Mouse (Mus musculus) testis, postnatal 10 days (tissue): Measurements from ENCODE around the gene Prr5.

Source experiments
- DNase-seq: peaks from one replicate; pipeline ENCODE4 v3.0.0; 2021; ENCODE audit warnings: low spot score

Gene Prr5

DNA sequence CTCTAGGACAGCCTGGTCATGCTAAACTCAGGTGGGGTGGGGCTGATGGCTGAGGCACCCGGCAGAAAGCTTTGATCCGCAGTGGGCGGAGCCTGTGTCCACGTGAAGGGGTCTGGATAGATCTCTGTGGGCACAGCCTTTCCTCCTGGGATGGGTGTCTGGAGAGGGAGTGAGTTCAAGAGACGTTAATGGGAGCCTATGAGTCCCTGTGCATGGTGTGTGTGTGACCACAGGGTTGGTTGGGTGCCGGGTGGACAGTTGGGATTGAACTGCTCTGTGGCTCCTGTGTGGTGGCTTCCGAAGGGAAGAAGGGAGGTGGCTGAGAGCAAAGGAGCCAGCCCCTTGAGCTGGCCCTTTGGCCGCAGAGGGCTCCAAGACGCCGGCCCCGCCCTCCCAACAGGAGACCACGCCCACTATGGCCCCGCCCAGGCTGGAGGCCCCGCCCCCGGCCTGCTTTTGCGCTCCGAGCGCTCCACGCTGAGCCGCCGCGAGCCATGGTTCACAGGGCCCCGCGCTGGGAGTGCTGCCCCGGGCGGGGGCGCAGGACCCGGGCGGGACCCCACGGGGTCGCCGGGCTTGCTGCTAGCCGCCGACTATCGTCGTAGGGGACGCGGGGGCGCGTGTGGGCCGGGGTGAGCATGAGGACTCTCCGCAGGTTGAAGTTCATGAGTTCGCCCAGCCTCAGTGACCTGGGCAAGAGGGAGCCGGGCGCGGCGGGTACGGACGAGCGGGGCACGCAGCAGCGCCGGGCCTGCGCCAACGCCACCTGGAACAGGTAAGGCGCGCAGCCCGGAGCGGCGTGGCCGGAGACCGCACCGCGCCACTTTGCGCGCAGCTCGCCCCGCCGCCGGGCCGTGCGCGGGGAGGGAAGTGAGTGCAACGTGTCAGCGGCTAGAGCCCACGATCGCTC is 11.4 kb downstream of the Prr5 start:
- peak; percentile 98 for DNase-seq

DNA sequence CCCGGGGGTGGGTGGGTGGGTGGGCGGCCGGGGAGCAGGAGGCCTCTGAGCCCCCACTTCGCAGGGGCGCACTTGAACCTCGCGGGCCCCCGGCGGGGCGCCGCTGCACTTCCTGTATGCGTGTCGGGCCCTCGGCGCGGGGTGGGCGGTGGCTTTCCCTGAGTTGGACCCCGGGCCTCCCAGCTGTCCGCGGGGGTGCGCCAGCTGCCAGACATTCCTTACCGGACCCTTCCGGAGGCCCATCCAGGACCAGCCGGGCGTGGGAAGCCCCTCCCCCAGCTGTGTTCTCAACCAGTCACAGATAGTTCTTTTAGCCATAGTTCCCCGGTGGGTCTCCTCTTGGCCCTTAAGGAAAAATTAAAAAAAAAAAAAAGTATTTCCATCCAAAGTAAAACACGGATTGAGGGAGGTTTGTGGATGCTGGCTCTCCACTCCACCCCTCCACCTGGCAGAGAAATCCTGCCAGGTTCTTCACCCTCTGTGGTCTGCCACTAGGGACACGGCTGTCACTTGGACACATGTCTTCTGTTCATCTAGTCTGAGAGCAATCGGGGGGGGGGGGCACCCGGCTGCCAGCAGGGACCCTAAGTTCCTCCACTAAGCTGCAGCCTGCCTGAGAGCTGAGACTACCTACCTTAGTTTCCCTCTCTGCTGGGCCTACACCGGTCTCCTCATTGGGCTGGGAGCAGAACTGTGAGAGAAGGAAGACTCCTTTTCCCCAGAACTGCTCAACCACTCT is 12.2 kb downstream of the Prr5 start:
- peak; percentile 84 for DNase-seq

DNA sequence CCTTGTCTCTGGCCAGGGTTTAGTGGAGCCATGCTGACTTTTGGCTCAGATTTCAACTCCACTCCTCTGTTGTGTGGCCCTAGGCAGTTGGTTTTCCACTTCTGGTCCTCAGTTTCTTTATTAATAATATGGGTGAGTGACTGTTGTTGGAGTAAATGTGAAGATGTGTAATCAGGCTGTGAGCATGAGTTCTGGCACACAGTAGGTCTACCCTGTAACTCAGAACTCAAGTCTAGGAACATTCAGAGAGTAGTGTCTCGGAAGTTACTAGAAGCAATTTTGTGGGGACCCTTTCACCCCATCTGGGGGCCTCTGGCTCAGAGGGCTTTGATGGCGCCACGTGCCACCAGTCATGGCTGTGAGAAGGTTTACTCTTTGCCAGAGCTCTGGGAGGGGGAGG is 12.8 kb downstream of the Prr5 start:
- no peak for DNase-seq

DNA sequence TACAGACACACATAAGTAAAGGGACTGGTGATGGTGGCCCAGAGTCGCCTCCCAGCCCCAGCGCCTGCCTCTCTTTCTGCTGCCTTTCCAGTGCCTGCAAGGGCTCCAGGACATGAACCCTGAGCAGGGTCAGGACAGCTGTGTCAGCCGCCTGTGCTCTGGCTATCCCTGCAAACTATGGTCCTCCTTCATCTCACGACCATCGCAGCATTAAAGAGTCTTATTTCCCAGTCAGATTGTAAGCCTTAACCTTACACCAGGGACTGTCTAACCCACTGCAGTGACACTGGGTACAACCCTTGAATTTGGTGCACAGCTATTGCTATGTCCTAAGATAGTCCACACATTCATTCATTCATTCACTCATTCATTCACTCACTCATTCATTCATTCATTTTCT is 13.4 kb downstream of the Prr5 start:
- DNase-seq: no peak

DNA sequence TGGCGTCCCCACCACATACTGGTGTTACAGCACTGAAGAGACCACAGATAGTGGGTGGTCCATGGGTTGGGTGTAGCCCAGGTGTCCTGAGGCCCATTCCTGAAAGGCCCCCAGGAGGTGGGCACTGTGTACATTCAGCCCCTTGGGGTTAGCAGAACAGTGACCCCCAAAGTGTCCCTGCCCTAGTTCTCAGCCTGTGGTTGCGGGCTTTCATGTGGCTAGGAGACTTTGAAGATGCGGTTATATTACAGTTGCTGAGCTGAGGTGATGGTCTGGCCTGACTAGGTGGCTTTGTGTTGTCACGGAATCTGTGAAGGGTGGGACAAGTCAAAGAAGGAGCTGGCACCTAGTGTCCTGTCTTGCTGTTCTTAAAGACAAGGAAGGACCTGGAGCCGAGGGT is 15.1 kb downstream of the Prr5 start:
- DNase-seq: no peak

DNA sequence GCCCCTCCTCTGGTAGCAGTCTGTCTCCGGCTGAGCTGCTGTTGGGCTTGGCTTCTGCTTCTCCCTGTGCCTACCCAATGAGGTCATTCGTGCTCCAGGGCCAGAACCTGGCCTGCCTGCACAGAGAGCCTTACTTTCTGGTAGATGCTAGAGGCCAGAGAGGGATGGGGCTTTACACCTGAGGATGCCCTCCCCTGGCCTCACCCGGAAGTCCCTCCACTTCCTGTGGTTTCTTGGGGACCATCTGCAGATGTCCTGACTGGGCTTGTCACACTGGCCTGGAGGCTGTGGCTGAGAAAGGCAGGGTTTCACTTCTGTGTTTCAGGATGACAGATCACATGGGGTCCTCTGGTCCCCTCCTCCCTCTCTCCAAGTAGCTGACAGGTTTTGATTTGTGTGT is 16.0 kb downstream of the Prr5 start:
- no peak for DNase-seq

DNA sequence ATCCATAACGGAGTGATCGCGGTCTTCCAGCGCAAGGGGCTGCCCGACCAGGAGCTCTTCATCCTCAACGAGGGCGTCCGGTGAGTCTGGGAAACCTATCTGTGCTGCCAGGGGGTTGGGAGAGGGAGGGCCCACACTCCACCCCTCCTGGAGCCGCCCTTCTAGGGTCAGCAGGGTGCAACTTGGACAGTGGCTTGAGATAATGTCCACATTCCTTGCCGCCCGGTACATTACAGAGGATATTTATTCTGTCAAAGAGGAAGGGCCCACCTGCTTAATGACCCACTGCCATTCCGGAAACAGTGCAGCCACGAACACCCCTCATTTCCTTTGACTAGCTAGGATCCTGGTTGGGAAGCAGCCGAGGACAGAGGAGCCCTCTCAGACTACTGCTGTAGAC is 18.5 kb downstream of the Prr5 start:
- no peak for DNase-seq

DNA sequence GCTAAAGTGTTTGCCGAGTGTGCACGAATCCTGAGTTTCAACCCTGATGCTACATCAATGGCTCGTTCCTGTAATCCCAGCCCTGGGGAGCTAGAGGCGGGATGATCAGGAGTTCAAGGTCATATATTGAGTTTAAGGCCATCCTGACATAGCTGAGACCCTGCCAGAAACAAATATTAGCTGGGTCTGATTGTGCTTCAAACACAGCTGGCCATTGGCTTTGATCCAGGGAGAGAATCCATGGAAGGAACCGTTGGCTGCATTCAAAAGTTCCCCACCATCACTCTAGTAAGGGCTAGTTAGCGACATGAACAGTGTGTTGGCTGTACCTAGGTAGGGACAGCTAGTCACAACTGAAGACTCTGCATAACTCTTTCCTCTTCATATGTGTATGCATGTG is 19.9 kb downstream of the Prr5 start:
- DNase-seq: no peak

DNA sequence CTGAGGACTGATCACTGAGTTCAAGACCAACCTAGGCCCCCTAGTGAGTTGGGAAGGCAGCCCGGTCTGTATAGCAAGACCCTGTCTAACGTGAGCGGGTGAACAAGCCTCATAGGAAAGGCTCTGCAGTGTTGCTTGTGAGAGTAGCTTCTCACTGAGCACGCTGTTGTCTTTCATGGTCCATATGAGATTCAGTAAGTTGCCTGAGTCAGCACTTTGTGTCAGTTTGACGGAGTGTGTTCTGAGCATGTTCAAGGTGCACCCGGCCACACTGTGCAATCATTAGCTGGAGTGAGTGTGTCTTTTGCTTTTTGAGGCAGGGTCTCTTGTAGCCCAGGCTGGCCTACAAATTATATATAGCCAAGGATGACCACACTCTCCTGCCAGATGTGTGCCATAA is 22.1 kb downstream of the Prr5 start:
- no peak for DNase-seq

DNA sequence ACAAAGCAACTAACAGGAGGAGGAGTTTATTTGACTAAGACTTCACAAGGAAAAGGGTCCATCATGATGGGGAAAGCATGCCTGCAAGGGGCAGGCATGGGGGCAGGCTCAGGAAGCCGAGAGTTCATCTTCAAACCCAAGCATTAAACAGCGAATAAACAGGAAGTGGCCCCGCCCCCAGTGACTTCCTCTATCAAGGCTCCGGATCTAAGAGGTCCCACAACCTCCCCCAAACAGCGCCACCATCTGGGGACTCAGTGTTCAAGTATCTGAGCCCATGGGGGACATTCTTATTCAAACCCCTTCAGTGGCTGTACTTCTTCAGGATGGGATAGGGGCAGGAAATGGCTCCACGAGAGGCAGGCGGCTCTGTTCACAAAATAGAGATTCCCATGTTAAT is 23.2 kb downstream of the Prr5 start:
- no peak for DNase-seq

DNA sequence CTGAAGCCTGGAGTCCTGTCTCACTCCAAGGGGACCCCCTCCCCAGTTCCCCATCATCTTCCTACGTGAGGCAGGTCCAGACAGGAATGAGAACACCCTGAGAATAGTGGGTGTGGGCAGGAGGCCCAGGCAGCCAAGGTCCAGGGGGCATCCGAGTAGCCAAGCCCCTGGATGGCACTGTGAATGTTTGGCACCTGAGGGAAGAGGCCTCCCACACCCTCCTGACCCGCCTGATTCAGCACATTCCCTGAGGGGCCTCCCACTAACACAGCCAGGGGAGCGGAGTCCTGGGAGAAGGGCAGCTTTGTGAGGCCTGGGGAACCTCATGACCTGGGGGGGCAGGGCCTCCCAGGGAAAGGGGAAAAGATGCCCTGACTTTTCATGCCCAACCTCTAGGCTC is 26.6 kb downstream of the Prr5 start:
- DNase-seq: no peak

DNA sequence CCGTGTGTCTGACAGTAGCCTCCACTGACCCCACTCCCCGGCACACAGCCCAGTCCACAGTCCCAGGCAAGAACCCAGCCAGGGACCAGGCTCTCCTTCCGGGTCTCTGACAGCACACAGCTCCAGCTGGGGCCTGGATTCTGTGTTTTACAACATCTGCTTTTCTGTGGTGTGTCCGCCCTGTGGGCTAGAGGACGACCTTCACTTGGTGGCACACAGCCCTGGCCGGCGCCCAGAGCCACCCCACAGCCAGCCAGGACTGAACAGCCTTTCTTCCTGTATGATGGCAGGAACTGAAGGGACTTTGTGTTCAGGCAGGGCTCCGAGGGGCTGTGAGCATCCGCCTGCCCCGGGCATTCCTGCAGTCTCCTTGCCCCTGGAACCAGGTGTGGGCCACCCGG is 28.2 kb downstream of the Prr5 start:
- DNase-seq: peak; percentile 80

DNA sequence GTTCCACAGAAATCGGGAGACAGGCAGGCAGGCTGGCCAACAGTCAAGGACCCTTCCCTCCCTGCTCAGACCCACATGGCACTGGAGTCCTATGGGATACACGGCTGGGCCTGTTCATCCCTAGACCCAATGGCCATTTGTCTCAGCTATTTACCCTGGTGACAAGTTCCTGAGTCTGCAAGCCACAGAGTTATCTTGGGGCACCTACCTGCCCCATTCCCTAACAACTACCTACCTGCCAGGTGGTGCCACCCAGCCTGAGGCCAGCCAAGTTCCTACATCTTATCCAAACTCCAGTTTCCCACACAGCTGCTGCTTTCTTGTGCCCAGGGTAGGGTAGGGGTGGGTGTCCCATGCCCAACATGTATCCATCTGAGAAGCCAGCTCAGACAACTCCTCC is 28.8 kb downstream of the Prr5 start:
- no peak for DNase-seq

DNA sequence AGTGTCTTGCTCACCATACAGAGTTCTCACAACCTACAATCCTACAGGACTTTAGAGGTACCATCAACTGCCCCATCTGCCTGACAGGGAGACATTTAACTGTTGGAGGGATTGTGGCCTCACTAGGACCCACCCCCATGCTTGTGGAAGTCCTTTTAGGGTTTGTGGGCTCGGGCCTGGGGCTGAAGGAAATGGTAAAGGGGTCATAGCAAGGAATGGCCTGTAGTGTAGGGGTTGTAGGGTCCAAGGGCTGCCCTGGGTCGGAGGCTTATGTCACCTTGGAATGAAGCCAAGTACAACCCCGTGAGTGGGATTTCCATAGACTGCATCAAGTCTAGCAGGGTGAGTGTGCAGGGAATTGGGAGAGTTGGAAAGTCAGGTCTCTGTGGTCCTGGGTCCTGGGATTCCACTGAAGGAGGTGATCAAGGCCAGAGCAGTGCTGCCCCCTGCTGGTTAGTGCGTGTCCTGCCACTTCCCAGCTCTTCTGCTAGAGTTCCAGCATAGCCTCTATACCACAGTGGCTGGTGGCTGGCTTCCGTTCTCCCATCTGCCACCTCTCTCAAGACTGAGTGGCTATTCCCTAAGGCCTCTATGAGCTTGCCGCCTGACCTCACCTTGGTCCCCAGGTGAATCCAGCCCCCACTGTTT is 30.9 kb downstream of the Prr5 start:
- peak; percentile 88 for DNase-seq

DNA sequence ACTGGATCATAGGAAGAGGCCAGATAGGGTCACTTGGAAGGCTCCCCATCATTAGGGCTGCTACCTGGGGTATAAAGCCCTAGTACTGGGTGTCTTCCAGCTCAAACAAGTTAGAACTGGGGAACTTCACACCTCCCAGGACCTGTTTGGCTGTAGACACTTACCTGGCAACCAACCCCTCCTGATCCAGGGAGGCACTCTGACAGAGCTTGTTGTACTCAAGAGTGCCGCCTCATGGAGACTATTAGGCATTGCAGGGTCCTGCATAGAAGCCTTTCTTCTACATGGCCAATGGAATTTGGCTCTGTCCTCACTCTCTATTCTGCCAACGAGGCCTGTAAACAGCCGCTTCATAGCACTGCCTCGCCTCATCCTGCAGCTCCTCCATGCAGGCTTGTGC is 32.5 kb downstream of the Prr5 start:
- DNase-seq: no peak

DNA sequence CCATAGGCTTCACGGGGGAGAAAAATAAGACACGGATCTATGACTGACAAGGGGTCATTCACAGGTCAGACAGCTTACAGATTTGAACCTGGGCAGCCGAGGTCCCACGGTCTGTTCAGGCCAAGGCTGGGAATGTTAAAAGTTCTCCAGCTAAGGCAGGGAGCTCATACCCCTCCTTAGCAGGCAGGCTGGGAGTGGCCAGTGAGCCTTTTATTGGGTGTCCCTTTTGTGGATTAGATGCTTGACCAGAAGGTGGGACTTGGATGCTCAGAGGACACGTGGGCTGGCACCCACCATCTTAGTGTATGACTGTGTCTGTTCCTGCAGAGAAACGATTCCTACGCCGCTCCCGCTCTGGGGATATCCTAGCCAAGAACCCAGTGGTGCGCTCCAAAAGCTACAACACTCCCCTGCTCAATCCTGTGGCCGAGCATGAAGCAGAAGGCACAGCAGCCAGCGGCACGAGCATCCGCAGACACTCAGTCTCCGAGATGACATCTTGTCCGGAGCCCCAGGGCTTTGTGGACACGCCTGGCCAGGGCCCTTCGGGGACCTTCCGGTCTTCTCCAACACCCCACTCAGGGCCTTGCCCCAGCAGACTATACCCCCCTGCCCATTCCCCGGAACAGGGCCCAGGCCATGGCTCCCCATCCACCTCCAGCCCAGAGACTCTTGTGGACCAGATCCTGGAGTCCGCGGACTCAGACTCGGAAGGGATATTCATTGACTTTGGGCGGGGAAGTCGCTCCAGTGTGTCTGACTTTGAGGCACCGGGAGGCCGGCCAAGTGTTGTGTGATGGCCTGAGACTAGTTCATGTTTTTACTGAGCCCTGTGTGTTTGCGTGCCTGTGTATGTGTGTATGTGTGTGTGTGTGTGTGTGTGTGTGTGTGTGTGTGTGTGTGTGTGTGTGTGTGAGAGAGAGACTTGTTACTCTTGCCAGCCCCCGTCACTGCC is 33.2 kb downstream of the Prr5 start:
- no peak for DNase-seq

DNA sequence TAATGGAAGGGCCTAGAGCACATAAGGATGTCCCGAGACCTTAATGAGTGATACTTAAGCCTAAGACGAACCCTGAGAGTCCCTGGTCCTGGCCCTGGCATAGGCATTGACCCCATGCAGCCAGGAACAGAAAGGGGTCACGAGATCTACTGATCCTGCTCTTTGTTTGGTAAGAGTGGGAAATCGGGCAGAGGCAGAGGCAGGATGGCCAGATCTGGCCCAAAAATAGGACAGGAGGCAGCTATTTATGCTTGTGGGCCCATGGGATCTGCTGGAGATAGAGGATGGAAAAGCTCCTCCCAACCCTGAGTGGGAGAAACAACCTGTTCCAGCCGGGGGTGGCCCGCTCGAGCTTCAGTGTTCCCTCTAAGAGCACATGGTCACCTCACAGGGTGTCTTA is 34.6 kb downstream of the Prr5 start:
- no peak for DNase-seq

DNA sequence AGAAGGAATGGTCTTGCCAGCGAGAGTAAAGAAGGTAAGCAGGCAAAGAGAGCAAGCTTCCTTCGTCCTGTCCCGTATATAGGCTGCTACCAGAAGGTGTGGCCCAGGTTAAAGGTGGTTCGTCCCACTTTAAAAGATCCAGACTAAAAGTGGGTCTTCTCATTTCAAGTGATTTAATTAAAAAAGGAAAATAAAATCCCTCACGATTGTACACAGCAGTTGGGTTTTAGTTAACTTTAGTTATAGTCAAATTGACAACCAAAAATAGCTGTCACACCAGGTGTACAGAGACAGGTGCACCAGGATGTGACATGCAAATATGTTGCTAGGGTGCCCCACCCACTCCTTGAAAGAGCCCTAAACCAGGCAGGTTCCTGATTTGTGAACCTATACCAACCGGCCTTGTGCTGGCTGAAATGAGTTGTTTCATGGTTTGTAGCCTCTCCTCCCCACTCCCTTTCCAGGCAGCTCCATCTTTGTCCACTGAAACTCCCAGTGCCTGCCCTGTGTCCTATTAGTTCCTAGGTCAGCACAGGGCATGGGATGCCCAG is 36.0 kb downstream of the Prr5 start:
- DNase-seq: no peak

DNA sequence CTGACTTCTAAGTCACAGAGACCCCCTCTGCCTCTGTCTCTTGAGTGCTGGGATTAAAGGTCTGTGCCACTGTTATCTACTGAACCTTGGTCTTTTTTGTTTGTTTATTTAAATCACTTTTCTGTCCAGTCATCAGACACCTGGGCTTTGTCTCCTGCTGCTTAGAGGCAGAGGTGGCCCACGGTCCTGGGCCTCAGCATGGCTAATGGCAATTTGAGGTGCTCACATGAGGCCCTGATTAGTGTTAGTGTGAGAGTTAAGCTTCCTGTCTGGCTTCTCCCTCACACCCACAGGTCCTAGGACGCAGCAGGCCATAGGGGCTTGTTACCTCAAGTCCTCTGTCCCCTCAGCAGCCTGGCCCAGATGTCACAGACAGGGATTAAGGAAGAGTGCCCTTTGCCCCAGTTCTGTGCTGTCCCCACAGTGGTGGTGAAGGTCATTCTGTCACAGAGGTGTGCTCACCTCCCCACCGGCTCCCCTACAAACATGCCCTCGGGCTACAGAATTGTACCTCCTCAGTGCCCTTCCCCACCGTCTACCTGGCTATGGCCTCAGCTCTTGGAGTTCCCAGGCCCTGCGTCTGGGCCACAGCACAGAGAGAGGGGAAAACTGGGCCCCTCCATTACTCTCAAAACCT is 37.7 kb downstream of the Prr5 start:
- no peak for DNase-seq

DNA sequence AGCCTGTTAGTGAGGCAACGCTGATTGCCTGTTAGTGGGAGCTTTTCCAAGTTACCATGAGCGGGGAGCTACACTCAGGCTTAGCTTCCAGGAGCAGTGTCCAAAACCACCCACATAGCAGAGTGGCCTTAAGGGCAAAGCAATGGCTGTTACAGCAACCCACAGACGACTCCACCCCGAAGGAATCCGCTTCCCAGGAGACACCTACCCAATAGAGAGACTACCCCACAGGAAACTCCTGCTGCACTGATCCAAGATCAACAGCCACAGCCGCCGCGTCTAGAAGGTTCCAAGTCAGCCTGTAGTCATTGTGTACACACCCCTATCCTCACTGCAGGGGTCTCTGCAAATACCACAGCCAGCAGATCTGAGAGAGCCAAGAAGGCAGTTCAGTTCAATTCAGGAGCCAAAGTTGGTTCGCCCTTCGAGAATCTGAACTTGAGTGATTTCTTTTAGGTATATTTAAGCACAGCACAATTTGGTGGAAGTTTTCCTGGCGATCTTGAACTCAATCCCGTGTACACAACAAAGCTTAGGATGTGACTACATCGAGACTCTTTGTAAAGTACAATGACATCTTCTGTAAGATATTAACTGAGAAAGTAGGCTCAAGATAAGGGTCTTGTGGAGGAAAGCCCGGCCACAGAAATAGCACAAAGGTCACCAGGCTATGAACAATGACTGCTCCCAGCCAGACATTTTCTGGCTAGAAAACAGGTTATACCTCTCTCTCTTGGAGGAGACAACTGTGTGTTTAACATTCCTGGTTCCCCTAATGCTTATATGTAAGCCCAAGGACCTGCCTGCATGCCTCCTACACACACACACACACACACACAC is 43.4 kb downstream of the Prr5 start:
- DNase-seq: no peak
